Mouse (Mus musculus) MEL (cell line): ENCODE measurements around the gene Trim46. TPM values are rescaled to one million over a fixed set of nuclear protein-coding genes. Genes with fewer than 3 reads are reported as not detected.

Experiments used
- DNase-seq: peaks from one replicate; pipeline ENCODE4 v3.0.0; 2011; ENCODE audit warnings: low read depth, low spot score
- H3K27ac ChIP-seq: 2 replicates; pipeline ENCODE4 v1.5.1; 2012; ENCODE audit warnings: low read depth, mild to moderate bottlenecking, control low read depth, low read length, moderate library complexity; ENCODE audit not compliant: control insufficient read depth
- H3K27me3 ChIP-seq, 2 experiments: fragments of 150-350 bp in 1 of 2; sonication (generic) in 1 of 2; 2 replicates each; pipeline ENCODE4 v1.6.1; 2012; ENCODE audit warnings: low read length in 2 of 2, mild to moderate bottlenecking in 2 of 2, improper control_type of control experiment in 1 of 2, moderate library complexity in 1 of 2; ENCODE audit not compliant: insufficient read depth in 2 of 2, control insufficient read depth in 1 of 2
- H3K36me3 ChIP-seq, 2 experiments: 2 replicates each; pipeline ENCODE4 v1.6.1; 2012 to 2014; ENCODE audit warnings: low read length in 2 of 2, improper control_type of control experiment in 1 of 2, inconsistent platforms in 1 of 2, mild to moderate bottlenecking in 1 of 2; ENCODE audit not compliant: insufficient read depth in 2 of 2, control insufficient read depth in 1 of 2
- H3K4me1 ChIP-seq, 2 experiments: fragments of 150-350 bp in 1 of 2; sonication (generic) in 1 of 2; 2 replicates each; pipeline ENCODE4 v1.6.1; 2012; ENCODE audit warnings: low read length in 2 of 2, improper control_type of control experiment in 1 of 2, mild to moderate bottlenecking in 1 of 2; ENCODE audit not compliant: insufficient read depth in 2 of 2, control insufficient read depth in 1 of 2
- H3K4me3 ChIP-seq, 2 experiments: fragments of 150-350 bp in 1 of 2; sonication (generic) in 1 of 2; 2 replicates each; pipeline ENCODE4 v1.5.1; 2012; ENCODE audit warnings: low read depth in 2 of 2, low read length in 2 of 2, mild to moderate bottlenecking in 2 of 2, moderate library complexity in 2 of 2, control low read depth in 1 of 2, improper control_type of control experiment in 1 of 2; ENCODE audit not compliant: control insufficient read depth in 1 of 2, insufficient read depth in 1 of 2
- H3K79me2 ChIP-seq: 2 replicates; pipeline ENCODE4 v1.6.1; 2012; ENCODE audit warnings: mild to moderate bottlenecking, low read length, moderate library complexity; ENCODE audit not compliant: control insufficient read depth, poor library complexity, insufficient read depth
- H3K9ac ChIP-seq: 2 replicates; pipeline ENCODE4 v1.6.1; 2012; ENCODE audit warnings: low read depth, mild to moderate bottlenecking, control low read depth, low read length, moderate library complexity; ENCODE audit not compliant: control insufficient read depth, poor library complexity, severe bottlenecking
- H3K9me3 ChIP-seq: fragments of 150-350 bp; sonication (generic); replicated peaks from 2 replicates; pipeline ENCODE4 v1.6.1; 2012; ENCODE audit warnings: mild to moderate bottlenecking, low read length, improper control_type of control experiment, moderate library complexity; ENCODE audit not compliant: insufficient read depth
- BHLHE40 ChIP-seq: IDR thresholded peaks from 2 replicates; pipeline ENCODE4 v1.6.1; 2012; ENCODE audit warnings: low read depth, mild to moderate bottlenecking, inconsistent platforms, low read length, improper control_type of control experiment, borderline replicate concordance
- CHD1 ChIP-seq: IDR thresholded peaks from 2 replicates; pipeline ENCODE4 v1.6.1; 2012; ENCODE audit warnings: low read depth, mild to moderate bottlenecking, inconsistent platforms, low read length, improper control_type of control experiment
- EP300 ChIP-seq, 2 experiments: IDR thresholded peaks; 2 replicates each; pipeline ENCODE4 v1.6.1; 2011; ENCODE audit warnings: improper control_type of control experiment in 2 of 2, low read length in 2 of 2, low read depth in 1 of 2, mild to moderate bottlenecking in 1 of 2
- HCFC1 ChIP-seq: IDR thresholded peaks from 2 replicates; pipeline ENCODE4 v1.6.1; 2012; ENCODE audit warnings: low read depth, mild to moderate bottlenecking, inconsistent platforms, low read length, improper control_type of control experiment, moderate library complexity
- MAX ChIP-seq: IDR thresholded peaks from 2 replicates; pipeline ENCODE4 v1.6.1; 2011; ENCODE audit warnings: low read length, improper control_type of control experiment
- MEF2A ChIP-seq: IDR thresholded peaks from 2 replicates; pipeline ENCODE4 v1.6.1; 2014; ENCODE audit warnings: low read depth, mild to moderate bottlenecking, inconsistent platforms, low read length, improper control_type of control experiment; ENCODE audit not compliant: poor library complexity, insufficient replicate concordance, severe bottlenecking; ENCODE audit errors: extremely low read depth
- MXI1 ChIP-seq: IDR thresholded peaks from 2 replicates; pipeline ENCODE4 v1.6.1; 2011; ENCODE audit warnings: mild to moderate bottlenecking, low read depth, low read length, improper control_type of control experiment
- NELFE ChIP-seq: IDR thresholded peaks from 2 replicates; pipeline ENCODE4 v1.6.1; 2011; ENCODE audit warnings: low read depth, low read length, improper control_type of control experiment
- POLR2A ChIP-seq, 2 experiments: IDR thresholded peaks; 2 replicates each; pipeline ENCODE4 v1.6.1; 2011 to 2012; ENCODE audit warnings: low read length in 2 of 2, mild to moderate bottlenecking in 2 of 2, control low read depth in 1 of 2, improper control_type of control experiment in 1 of 2, low read depth in 1 of 2, moderate library complexity in 1 of 2; ENCODE audit not compliant: control insufficient read depth in 1 of 2, insufficient read depth in 1 of 2, poor library complexity in 1 of 2
- POLR2AphosphoS2 ChIP-seq: IDR thresholded peaks from 2 replicates; pipeline ENCODE4 v1.6.1; 2011; ENCODE audit warnings: low read length, improper control_type of control experiment
- RAD21 ChIP-seq: IDR thresholded peaks from 2 replicates; pipeline ENCODE4 v1.6.1; 2011; ENCODE audit warnings: mild to moderate bottlenecking, low read depth, low read length, improper control_type of control experiment
- SMC3 ChIP-seq: IDR thresholded peaks from 2 replicates; pipeline ENCODE4 v1.6.1; 2011; ENCODE audit warnings: low read depth, low read length, improper control_type of control experiment
- TAL1 ChIP-seq: IDR thresholded peaks from 2 replicates; pipeline ENCODE4 v1.6.1; 2012; ENCODE audit warnings: mild to moderate bottlenecking, inconsistent platforms, low read length, moderate library complexity, mixed read lengths
- TCF12 ChIP-seq: IDR thresholded peaks from 2 replicates; pipeline ENCODE4 v1.6.1; 2014; ENCODE audit warnings: low read depth, mild to moderate bottlenecking, inconsistent platforms, low read length, improper control_type of control experiment, moderate library complexity
- USF2 ChIP-seq, 2 experiments: IDR thresholded peaks; 2 replicates each; pipeline ENCODE4 v1.6.1; 2011 to 2012; ENCODE audit warnings: improper control_type of control experiment in 2 of 2, low read length in 2 of 2, borderline replicate concordance in 1 of 2, inconsistent platforms in 1 of 2, low read depth in 1 of 2, mild to moderate bottlenecking in 1 of 2; ENCODE audit not compliant: insufficient read depth in 1 of 2
- ZKSCAN1 ChIP-seq: IDR thresholded peaks from 2 replicates; pipeline ENCODE4 v1.6.1; 2012; ENCODE audit warnings: low read depth, mild to moderate bottlenecking, inconsistent platforms, low read length, improper control_type of control experiment, moderate library complexity
- ZNF384 ChIP-seq: IDR thresholded peaks from 2 replicates; pipeline ENCODE4 v1.6.1; 2012; ENCODE audit warnings: low read depth, mild to moderate bottlenecking, inconsistent platforms, low read length, improper control_type of control experiment
- polyA plus RNA-seq, 2 experiments: library from polyadenylated mRNA; stranded (reverse) in 1 of 2; unstranded in 1 of 2; fragments of >175 nt in 1 of 2; fragments of >200 nt in 1 of 2; gene quantifications; 2 replicates each; pipeline versions ENCODE4 v1.2.1 to v1.2.4; 2012; ENCODE audit warnings: low replicate concordance in 2 of 2, low read depth in 1 of 2; ENCODE audit not compliant: insufficient read length in 2 of 2, insufficient read depth in 1 of 2, missing spikeins in 1 of 2
- total RNA-seq: library from RNA; depleted of rRNA; stranded (reverse); fragments of 300-350 nt; gene quantifications from 2 replicates; pipeline ENCODE4 v1.2.3, GENCODE M21; 2012

The Trim46 gene
- total and polyA plus RNA-seq, 3 experiments, result 3.3 to 7.7 TPM; not detected in 1

DNA sequence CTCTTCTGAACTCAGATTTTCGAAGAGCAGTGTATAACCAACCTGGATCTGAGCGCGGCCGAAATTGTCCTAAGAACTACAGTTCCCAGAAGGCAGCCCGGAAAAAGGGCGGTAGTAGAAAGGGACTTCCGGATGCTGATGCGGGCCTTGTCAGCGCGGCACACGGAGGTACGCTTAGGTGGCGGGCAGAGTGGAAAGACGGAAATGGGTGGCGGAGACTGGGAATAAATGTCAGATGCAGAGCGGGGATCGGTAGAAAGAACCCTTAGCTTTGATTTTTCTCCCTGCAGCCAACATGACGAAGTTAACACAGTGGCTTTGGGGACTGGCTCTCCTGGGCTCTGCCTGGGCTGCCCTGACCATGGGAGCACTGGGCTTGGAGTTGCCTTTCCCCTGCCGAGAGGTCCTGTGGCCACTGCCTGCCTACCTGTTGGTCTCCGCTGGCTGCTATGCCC, 20.4 kb upstream of the Trim46 start (continued):
- TF ChIP-seq TCF12, result peak; percentile 72; the same call in 1 of the 2 replicates
- TF ChIP-seq BHLHE40, result no peak
- no peak for TF ChIP-seq MAX
- TF ChIP-seq POLR2AphosphoS2, result peak; percentile 96
- no peak for TF ChIP-seq EP300 (IDR thresholded peaks at IDR 0.05; ENCODE audit: low read depth in 1 of 2, low read length in 2 of 2)
- TF ChIP-seq ZNF384, result no peak
- no peak for TF ChIP-seq USF2 (IDR thresholded peaks at IDR 0.05; ENCODE audit: borderline replicate concordance in 1 of 2, insufficient read depth in 1 of 2, low read depth in 1 of 2, low read length in 2 of 2)
- TF ChIP-seq SMC3, result no peak
- 0 out of 2 replicates have a peak, but pooled peaks have one; percentile 56 for TF ChIP-seq CHD1

GRCm38 (mm10) chr3:89262417-89262816, 16.3 kb upstream of the Trim46 start:
- H3K9ac ChIP-seq, result no peak overlapping the region
- H3K36me3 ChIP-seq, result peaks cover 0 to 7% of the 10 kb centered on the region in 2 experiments; a peak in 2 of 4 replicates
- peaks cover 0 to 7% of the 10 kb centered on the region in 2 experiments; a peak in 1 of 4 replicates for H3K4me1 ChIP-seq
- H3K9me3 ChIP-seq, result no peaks in the 10 kb centered on the region
- H3K4me3 ChIP-seq, result no peak overlapping the region
- peaks cover 4% of the 10 kb centered on the region; the same call in 1 of the 2 replicates for H3K79me2 ChIP-seq
- no peak overlapping the region for H3K27ac ChIP-seq
- no peak for DNase-seq
- no peak for TF ChIP-seq MEF2A
- no peak for TF ChIP-seq MAX
- no peak for TF ChIP-seq MXI1
- TF ChIP-seq ZKSCAN1, result no peak
- TF ChIP-seq NELFE, result no peak
- no peak for TF ChIP-seq HCFC1
- TF ChIP-seq BHLHE40, result no peak
- H3K27me3 ChIP-seq, result peaks cover 45 to 64% of the 10 kb centered on the region in 2 experiments

DNA sequence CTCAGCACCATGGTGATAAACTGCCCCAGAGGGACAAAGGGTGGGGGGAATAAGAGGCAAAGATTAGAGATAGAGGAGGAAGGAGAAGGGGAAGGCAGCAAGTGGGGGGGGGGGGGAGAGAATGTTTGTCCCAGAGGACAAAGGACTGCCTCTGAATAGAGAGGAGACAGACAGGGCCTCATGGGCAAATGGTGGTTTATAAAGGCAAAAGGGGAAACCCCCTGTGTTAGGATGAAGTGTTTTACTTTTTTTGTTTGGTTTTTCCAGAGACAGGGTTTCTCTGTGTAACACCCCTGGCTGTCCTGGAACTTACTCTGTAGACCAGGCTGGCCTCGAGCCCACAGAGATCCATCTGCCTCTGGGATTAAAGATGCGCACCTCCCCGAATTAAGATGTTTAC, 14.1 kb upstream of the Trim46 start:
- H3K27me3 ChIP-seq, result peaks cover 48 to 67% of the 10 kb centered on the region in 2 experiments
- H3K9me3 ChIP-seq, result no peaks in the 10 kb centered on the region
- no peak overlapping the region for H3K9ac ChIP-seq
- H3K4me1 ChIP-seq, result peaks cover 0 to under 1% of the 10 kb centered on the region in 2 experiments; a peak in 1 of 4 replicates
- no peak overlapping the region for H3K4me3 ChIP-seq
- no peaks in the 10 kb centered on the region for H3K79me2 ChIP-seq
- H3K27ac ChIP-seq, result no peak overlapping the region
- H3K36me3 ChIP-seq, result peaks cover 0 to 2% of the 10 kb centered on the region in 2 experiments; a peak in 1 of 4 replicates
- DNase-seq, result no peak
- TF ChIP-seq POLR2A (IDR thresholded peaks at IDR 0.05; ENCODE audit: control insufficient read depth in 1 of 2, insufficient read depth in 1 of 2, low read depth in 1 of 2, low read length in 2 of 2, poor library complexity in 1 of 2) (no peak), RAD21 (no peak), MAX (no peak), TAL1 (no peak)
